Mouse (Mus musculus): ENCODE measurements around the gene Blm. TPM values are rescaled to one million over a fixed set of nuclear protein-coding genes. Genes with fewer than 3 reads are reported as not detected.

The Blm gene
- polyA plus RNA-seq, 1 experiment from 2014 or later: 27.1 TPM

- no peaks in the 10 kb centered on the region for H3K27me3 ChIP-seq
- H3K4me1 ChIP-seq: peaks cover 16% of the 10 kb centered on the region
- H3K27ac ChIP-seq: no peak overlapping the region
- ATAC-seq (replicated peaks; ENCODE audit: low FRiP score): no peak
- H3K36me3 ChIP-seq: no peaks in the 10 kb centered on the region
- H3K4me2 ChIP-seq: no peak overlapping the region
- no peak overlapping the region for H3K9ac ChIP-seq
- WGBS: 89% methylated on average over 6 of the region's 6 CpGs
- no peaks in the 10 kb centered on the region for H3K9me3 ChIP-seq (replicated peaks)
- no peak overlapping the region for H3K4me3 ChIP-seq (replicated peaks)
These were observed 110.2 kb downstream of the Blm start for GRCm38 (mm10) chr7:80424722-80425121.

- Histone ChIP-seq H3K9ac (no peak overlapping the region), H3K27ac (no peak overlapping the region), H3K9me3 (replicated peaks) (no peaks in the 10 kb centered on the region), H3K4me2 (peak overlapping the region; percentile 44), H3K4me3 (replicated peaks) (peak overlapping the region; percentile 10; the same call in 1 of the 2 replicates), H3K27me3 (no peaks in the 10 kb centered on the region), H3K36me3 (no peaks in the 10 kb centered on the region), H3K4me1 (peaks cover 15% of the 10 kb centered on the region)
- WGBS: 22% methylated on average over 20 of the region's 20 CpGs
- no peak for ATAC-seq (replicated peaks; ENCODE audit: low FRiP score)
These were observed 112.0 kb downstream of the Blm start for GRCm38 (mm10) chr7:80422759-80423480.

DNA sequence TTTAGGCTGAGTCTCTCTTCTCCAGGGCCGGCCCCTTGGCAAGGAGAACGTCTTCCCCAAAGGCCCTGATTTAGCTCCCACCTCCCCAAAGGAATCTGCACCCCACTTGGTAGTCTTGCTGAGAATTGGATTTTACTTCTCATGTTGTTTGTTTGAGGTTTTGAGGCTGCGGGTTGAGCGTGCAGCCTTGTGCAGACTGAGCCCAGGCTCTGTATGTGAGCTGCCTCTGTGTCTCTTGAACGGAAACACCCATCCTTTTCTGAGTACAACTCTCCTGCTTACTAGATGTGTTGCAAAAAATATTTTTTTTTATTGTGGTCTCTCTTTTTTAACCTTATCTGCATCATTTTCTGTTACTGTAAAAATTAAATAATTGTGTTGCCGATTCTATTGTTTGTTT is 113.3 kb downstream of the Blm start:
- WGBS: 96% methylated on average over 6 of the region's 6 CpGs
- no peaks in the 10 kb centered on the region for H3K9me3 ChIP-seq (replicated peaks)
- no peak overlapping the region for H3K4me2 ChIP-seq
- no peak overlapping the region for H3K9ac ChIP-seq
- H3K27me3 ChIP-seq: no peaks in the 10 kb centered on the region
- H3K36me3 ChIP-seq: no peaks in the 10 kb centered on the region
- no peak overlapping the region for H3K4me3 ChIP-seq (replicated peaks)
- H3K27ac ChIP-seq: no peak overlapping the region
- ATAC-seq (replicated peaks; ENCODE audit: low FRiP score): no peak
- peaks cover 15% of the 10 kb centered on the region for H3K4me1 ChIP-seq

DNA sequence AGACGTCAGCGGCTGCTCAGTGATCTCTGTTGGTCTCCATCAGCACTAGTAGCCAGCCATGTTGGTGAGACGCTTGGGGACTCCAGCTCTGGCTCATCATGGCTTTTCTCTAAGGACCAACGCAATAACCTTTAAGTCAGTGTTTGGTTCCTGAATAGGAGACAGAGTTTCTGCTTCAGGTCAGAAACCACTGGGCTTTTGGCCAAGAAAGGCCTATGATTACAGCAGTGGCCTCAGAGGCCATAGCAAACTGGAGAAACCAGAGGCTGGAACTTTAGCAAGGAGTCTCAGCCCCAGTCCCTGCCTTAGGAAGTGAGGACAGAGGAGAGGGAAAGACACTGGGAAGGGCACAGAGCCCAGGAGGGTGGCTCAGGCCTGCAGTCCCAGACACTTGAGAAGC is 114.3 kb downstream of the Blm start:
- H3K4me2 ChIP-seq: no peak overlapping the region
- WGBS: 84% methylated on average over 4 of the region's 4 CpGs
- H3K36me3 ChIP-seq: no peaks in the 10 kb centered on the region
- H3K27me3 ChIP-seq: no peaks in the 10 kb centered on the region
- H3K4me1 ChIP-seq: peaks cover 15% of the 10 kb centered on the region
- no peak overlapping the region for H3K27ac ChIP-seq
- H3K9ac ChIP-seq: no peak overlapping the region
- no peak overlapping the region for H3K4me3 ChIP-seq (replicated peaks)
- ATAC-seq (replicated peaks; ENCODE audit: low FRiP score): no peak
- no peaks in the 10 kb centered on the region for H3K9me3 ChIP-seq (replicated peaks)

- no peak for ATAC-seq (replicated peaks; ENCODE audit: low FRiP score)
- H3K9me3 ChIP-seq (replicated peaks): no peaks in the 10 kb centered on the region
- 37% methylated on average over 3 of the region's 3 CpGs for WGBS
- H3K27me3 ChIP-seq: no peaks in the 10 kb centered on the region
- no peak overlapping the region for H3K4me3 ChIP-seq (replicated peaks)
- H3K27ac ChIP-seq: no peak overlapping the region
- H3K36me3 ChIP-seq: no peaks in the 10 kb centered on the region
- no peak overlapping the region for H3K4me2 ChIP-seq
- H3K4me1 ChIP-seq: peaks cover 17% of the 10 kb centered on the region
- H3K9ac ChIP-seq: no peak overlapping the region
These were observed 115.6 kb downstream of the Blm start for GRCm38 (mm10) chr7:80419278-80419677.

DNA sequence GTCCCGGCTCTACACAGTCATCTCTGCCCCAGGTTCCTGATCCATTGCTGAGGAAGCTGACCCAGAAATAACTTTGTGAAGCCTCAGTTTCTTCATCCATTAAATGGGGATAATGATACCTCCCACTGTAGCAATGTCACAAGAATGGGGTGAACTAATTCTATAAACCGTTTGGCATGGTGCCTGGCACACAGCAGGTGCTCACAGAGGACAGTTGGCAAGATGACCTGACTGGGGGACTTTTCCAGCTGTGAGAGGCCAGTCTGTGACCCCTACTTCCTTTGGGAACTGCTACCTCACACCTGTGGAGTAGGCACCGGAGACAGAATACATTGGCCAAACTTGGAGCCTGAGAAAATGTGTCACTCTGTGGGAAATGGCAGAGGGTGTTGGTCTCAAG is 116.9 kb downstream of the Blm start:
- no peaks in the 10 kb centered on the region for H3K36me3 ChIP-seq
- no peak overlapping the region for H3K4me2 ChIP-seq
- H3K4me1 ChIP-seq: peaks cover 23% of the 10 kb centered on the region
- H3K27ac ChIP-seq: no peak overlapping the region
- no peaks in the 10 kb centered on the region for H3K27me3 ChIP-seq
- 85% methylated on average over 3 of the region's 3 CpGs for WGBS
- no peak overlapping the region for H3K4me3 ChIP-seq (replicated peaks)
- H3K9ac ChIP-seq: no peak overlapping the region
- no peaks in the 10 kb centered on the region for H3K9me3 ChIP-seq (replicated peaks)
- no peak for ATAC-seq (replicated peaks; ENCODE audit: low FRiP score)

DNA sequence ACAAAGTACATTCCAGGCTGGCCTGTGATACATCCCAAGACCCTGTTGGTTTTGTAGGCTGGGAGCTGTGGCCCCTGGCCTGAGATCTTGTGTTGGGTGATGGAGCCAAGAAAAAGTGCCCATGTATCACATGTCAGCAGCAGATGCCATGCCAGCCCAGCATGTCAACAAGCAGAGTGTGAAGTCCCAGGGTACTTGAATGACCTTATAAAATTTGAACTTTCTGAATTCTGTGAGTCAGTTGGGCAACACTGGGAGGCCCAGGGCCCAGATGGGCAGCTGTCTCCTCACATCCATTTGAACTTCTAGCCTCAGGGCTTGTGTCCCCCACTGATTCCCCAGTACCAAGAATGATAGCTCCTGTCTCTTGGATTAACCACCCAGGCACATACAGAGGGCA is 117.3 kb downstream of the Blm start:
- Histone ChIP-seq H3K27me3 (no peaks in the 10 kb centered on the region), H3K9ac (no peak overlapping the region), H3K4me2 (no peak overlapping the region), H3K4me3 (replicated peaks) (no peak overlapping the region), H3K9me3 (replicated peaks) (no peaks in the 10 kb centered on the region), H3K4me1 (peaks cover 20% of the 10 kb centered on the region), H3K27ac (no peak overlapping the region), H3K36me3 (no peaks in the 10 kb centered on the region)
- ATAC-seq (replicated peaks; ENCODE audit: low FRiP score): no peak

DNA sequence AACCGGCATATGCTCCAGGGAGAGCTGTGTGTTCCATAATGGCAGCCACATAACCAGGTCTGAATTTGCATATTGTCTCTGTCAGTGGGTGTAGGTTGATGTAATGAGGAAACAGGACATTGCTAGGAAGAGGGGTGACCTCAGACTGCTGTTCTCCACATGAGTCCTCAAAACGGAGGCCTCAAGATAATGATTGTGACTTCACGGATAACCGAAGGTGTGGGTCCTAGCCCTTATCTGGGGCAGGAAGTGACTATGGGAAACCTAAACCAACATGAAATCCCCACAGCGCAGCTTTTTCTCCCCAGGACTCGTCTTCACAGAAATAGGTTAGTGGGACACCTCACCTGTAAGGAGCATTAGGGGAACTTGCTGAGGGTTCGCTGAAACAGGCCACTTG is 118.0 kb downstream of the Blm start:
- no peak overlapping the region for H3K4me2 ChIP-seq
- H3K27me3 ChIP-seq: no peaks in the 10 kb centered on the region
- H3K27ac ChIP-seq: no peak overlapping the region
- H3K36me3 ChIP-seq: no peaks in the 10 kb centered on the region
- WGBS: 91% methylated on average over 7 of the region's 7 CpGs
- ATAC-seq (replicated peaks; ENCODE audit: low FRiP score): no peak
- H3K4me1 ChIP-seq: peaks cover 20% of the 10 kb centered on the region
- H3K4me3 ChIP-seq (replicated peaks): no peak overlapping the region
- no peaks in the 10 kb centered on the region for H3K9me3 ChIP-seq (replicated peaks)
- H3K9ac ChIP-seq: no peak overlapping the region

DNA sequence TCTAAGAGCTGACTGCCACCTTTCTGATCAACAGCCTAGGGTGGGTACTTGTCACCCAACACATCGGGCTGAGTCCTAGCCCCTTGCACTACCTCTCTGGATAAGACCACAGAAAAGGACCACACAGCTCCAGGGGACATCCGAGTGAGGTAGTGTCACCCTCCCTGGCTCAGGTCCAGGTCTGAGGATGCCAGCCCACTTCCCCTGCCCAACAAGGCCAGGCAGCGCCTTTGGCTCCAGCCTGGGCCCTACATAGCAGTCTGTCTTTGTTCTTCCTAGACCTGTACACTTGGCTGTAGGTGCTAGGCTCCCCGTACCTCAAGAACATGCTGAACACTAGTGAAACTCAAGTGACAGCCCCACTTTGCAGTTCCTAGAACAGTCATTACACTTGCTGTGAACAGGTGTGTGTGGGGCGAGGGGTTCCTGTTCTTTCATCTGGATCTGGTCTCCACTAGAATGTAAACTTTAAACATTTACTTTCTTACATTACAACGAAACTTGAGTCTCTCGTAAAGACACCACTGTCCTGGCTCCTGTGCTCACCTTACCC is 120.5 kb downstream of the Blm start:
- Histone ChIP-seq H3K27ac (0 out of 2 replicates have a peak overlapping the region, but pooled peaks have one; percentile 37), H3K4me2 (no peak overlapping the region), H3K9ac (no peak overlapping the region), H3K27me3 (no peaks in the 10 kb centered on the region), H3K9me3 (replicated peaks) (no peaks in the 10 kb centered on the region), H3K36me3 (no peaks in the 10 kb centered on the region), H3K4me1 (peaks cover 15% of the 10 kb centered on the region), H3K4me3 (replicated peaks) (no peak overlapping the region)
- 79% methylated on average over 7 of the region's 7 CpGs for WGBS
- no peak for ATAC-seq (replicated peaks; ENCODE audit: low FRiP score)

GRCm38 (mm10) chr7:80413512-80414302 is 121.2 kb downstream of the Blm start:
- 76% methylated on average over 9 of the region's 9 CpGs for WGBS
- peak; percentile 37; the same call in 1 of the 2 replicates for ATAC-seq (replicated peaks; ENCODE audit: low FRiP score)

DNA sequence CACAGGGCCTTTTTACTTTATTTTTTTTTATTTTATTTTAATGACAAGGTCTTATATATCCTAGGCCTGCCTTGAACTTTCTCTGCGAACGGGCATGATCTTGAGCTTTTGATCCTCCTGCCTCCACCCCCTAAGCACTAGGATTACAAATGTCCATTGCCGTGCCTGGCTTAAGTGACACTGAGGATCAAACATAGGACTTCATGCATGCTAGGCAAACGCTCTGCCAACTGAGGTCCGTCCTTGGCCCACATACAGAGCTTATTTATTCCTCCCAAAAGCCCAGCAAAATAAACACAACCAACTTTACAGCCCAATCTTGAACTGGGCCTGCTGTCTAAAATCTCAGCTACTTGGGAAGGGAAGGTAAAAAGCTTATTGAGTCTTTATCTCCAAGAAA is 122.1 kb downstream of the Blm start:
- ATAC-seq (replicated peaks; ENCODE audit: low FRiP score): no peak
- H3K36me3 ChIP-seq: no peaks in the 10 kb centered on the region
- H3K9ac ChIP-seq: no peak overlapping the region
- no peaks in the 10 kb centered on the region for H3K27me3 ChIP-seq
- peaks cover 12% of the 10 kb centered on the region for H3K4me1 ChIP-seq
- H3K9me3 ChIP-seq (replicated peaks): no peaks in the 10 kb centered on the region
- no peak overlapping the region for H3K27ac ChIP-seq
- no peak overlapping the region for H3K4me2 ChIP-seq
- no peak overlapping the region for H3K4me3 ChIP-seq (replicated peaks)
- WGBS: 57% methylated on average over 5 of the region's 5 CpGs

More at GRCm38 (mm10) chr7:80413512-80414302, 121.2 kb downstream of the Blm start:
- Histone ChIP-seq H3K27me3 (no peaks in the 10 kb centered on the region), H3K27ac (0 out of 2 replicates have a peak overlapping the region, but pooled peaks have one; percentile 37), H3K4me3 (replicated peaks) (no peak overlapping the region), H3K4me1 (peaks cover 12% of the 10 kb centered on the region), H3K4me2 (no peak overlapping the region), H3K9me3 (replicated peaks) (no peaks in the 10 kb centered on the region), H3K36me3 (no peaks in the 10 kb centered on the region), H3K9ac (no peak overlapping the region)

- no peak for ATAC-seq (replicated peaks; ENCODE audit: low FRiP score)
- H3K36me3 ChIP-seq: no peaks in the 10 kb centered on the region
- WGBS: 64% methylated on average over 10 of the region's 10 CpGs
These were observed 122.6 kb downstream of the Blm start for GRCm38 (mm10) chr7:80412279-80412678.

More at GRCm38 (mm10) chr7:80412279-80412678, 122.6 kb downstream of the Blm start:
- no peak overlapping the region for H3K27ac ChIP-seq
- no peak overlapping the region for H3K9ac ChIP-seq
- no peak overlapping the region for H3K4me2 ChIP-seq
- H3K27me3 ChIP-seq: no peaks in the 10 kb centered on the region
- H3K9me3 ChIP-seq (replicated peaks): no peaks in the 10 kb centered on the region
- H3K4me1 ChIP-seq: peaks cover 12% of the 10 kb centered on the region
- H3K4me3 ChIP-seq (replicated peaks): no peak overlapping the region
